Mouse (Mus musculus) liver, embryonic 14.5 days (tissue): ENCODE data around the gene Tulp1. TPM values are rescaled to one million over a fixed set of nuclear protein-coding genes. Genes with fewer than 3 reads are reported as not detected.

Experiments
- ATAC-seq: fragments of 200-750 bp; cut with Nextera tagmentation; 2 replicates; pipeline ENCODE4 v1.8.0; 2017; ENCODE audit warnings: moderate number of reproducible peaks, mild to moderate bottlenecking, moderate library complexity; ENCODE audit not compliant: insufficient read depth
- DNase-seq, 3 experiments: peaks; one replicate each; pipeline ENCODE4 v3.0.0-alpha.2; 2012 to 2013; ENCODE audit warnings: low read depth in 3 of 3, low spot score in 3 of 3
- H3K27ac ChIP-seq: fragments of 300-500 bp; sonication (generic); 2 replicates; pipeline ENCODE4 v1.5.1; 2014; ENCODE audit warnings: moderate library complexity, mild to moderate bottlenecking, control low read depth, inconsistent platforms
- H3K27me3 ChIP-seq: fragments of 300-500 bp; sonication (generic); 2 replicates; pipeline ENCODE4 v1.6.1; 2014; ENCODE audit warnings: mild to moderate bottlenecking, low read length, moderate library complexity; ENCODE audit not compliant: control insufficient read depth, insufficient read depth
- H3K36me3 ChIP-seq: fragments of 300-500 bp; sonication (generic); replicated peaks from 2 replicates; pipeline ENCODE4 v1.6.1; 2014; ENCODE audit warnings: low read depth; ENCODE audit not compliant: control insufficient read depth, insufficient read depth
- H3K4me1 ChIP-seq, 2 experiments: fragments of 200-500 bp in 1 of 2; fragments of 300-500 bp in 1 of 2; sonication (generic) in 1 of 2; replicated peaks; 2 replicates each; pipeline ENCODE4 v1.6.1; 2012 to 2014; ENCODE audit warnings: antibody characterized with exemption in 1 of 2, inconsistent platforms in 1 of 2, low read length in 1 of 2; ENCODE audit not compliant: control insufficient read depth in 2 of 2, insufficient read depth in 2 of 2
- H3K4me2 ChIP-seq: fragments of 300-500 bp; sonication (generic); 2 replicates; pipeline ENCODE4 v1.6.1; 2014; ENCODE audit warnings: low read depth, mild to moderate bottlenecking, control low read depth, moderate library complexity
- H3K4me3 ChIP-seq, 2 experiments: fragments of 200-500 bp in 1 of 2; fragments of 300-500 bp in 1 of 2; sonication (generic) in 1 of 2; 2 replicates each; pipeline ENCODE4 v1.5.1; 2012 to 2014; ENCODE audit warnings: low read depth in 2 of 2, low read length in 2 of 2, mild to moderate bottlenecking in 2 of 2, control low read depth in 1 of 2, inconsistent platforms in 1 of 2, moderate library complexity in 1 of 2; ENCODE audit not compliant: insufficient read depth in 1 of 2
- H3K9ac ChIP-seq: fragments of 300-500 bp; sonication (generic); replicated peaks from 2 replicates; pipeline ENCODE4 v1.6.1; 2014; ENCODE audit warnings: mild to moderate bottlenecking, control low read depth, moderate library complexity
- H3K9me3 ChIP-seq: fragments of 300-500 bp; sonication (generic); 2 replicates; pipeline ENCODE4 v1.6.1; 2016; ENCODE audit warnings: low read length, mixed read lengths; ENCODE audit not compliant: control insufficient read depth
- CTCF ChIP-seq: IDR thresholded peaks from 2 replicates; pipeline ENCODE4 v1.5.1; 2016; ENCODE audit warnings: antibody characterized with exemption, low read depth, control low read depth
- EP300 ChIP-seq: IDR thresholded peaks from 2 replicates; pipeline ENCODE4 v1.6.1; 2016; ENCODE audit warnings: antibody characterized with exemption, low read depth
- WGBS: fragments of 180-500 bp; shearing (Covaris S2); extraction: QIAGEN DNeasy Blood & Tissue Kit; methylation state at CpG from one replicate; pipeline ENCODE4 v1.1.7; 2014; ENCODE audit not compliant: insufficient replicate concordance; 5-methylcytosine and 5-hydroxymethylcytosine counted together
- polyA plus RNA-seq, 2 experiments: library from polyadenylated mRNA; depleted of rRNA in 1 of 2; stranded (reverse) in 1 of 2; unstranded in 1 of 2; fragments of >200 nt; fragmentation: Nextera tagmentation in 1 of 2; extraction: Ambion mirVana in 1 of 2; gene quantifications; 2 replicates each; pipeline versions ENCODE4 v1.2.1 to v1.2.3; 2012 to 2014

Gene Tulp1
- polyA plus RNA-seq, 2 experiments: 0.26 to 0.28 TPM

- Histone ChIP-seq H3K9ac (no peak overlapping the region), H3K9me3 (no peaks in the 10 kb centered on the region), H3K4me3 (no peak overlapping the region), H3K27ac (no peak overlapping the region), H3K36me3 (no peaks in the 10 kb centered on the region), H3K27me3 (no peaks in the 10 kb centered on the region), H3K4me1 (peaks cover 3 to 4% of the 10 kb centered on the region in 2 experiments; a peak in 1 of 4 replicates), H3K4me2 (peak overlapping the region; percentile 16)
- 48% methylated on average over 7 of the region's 7 CpGs for WGBS
- no peak for DNase-seq
- ATAC-seq: no peak
- TF ChIP-seq CTCF: no peak
- TF ChIP-seq EP300: no peak
Measured at GRCm38 (mm10) chr17:28340578-28340977, 24.4 kb downstream of the Tulp1 start.

- no peaks in the 10 kb centered on the region for H3K9me3 ChIP-seq
- H3K36me3 ChIP-seq: no peaks in the 10 kb centered on the region
- H3K9ac ChIP-seq: no peak overlapping the region
- H3K4me1 ChIP-seq: peaks cover 3 to 4% of the 10 kb centered on the region in 2 experiments; a peak in 1 of 4 replicates
- DNase-seq (no peak), ATAC-seq (no peak)
- WGBS: 69% methylated on average over 7 of the region's 7 CpGs
- no peak for TF ChIP-seq CTCF
- no peak for TF ChIP-seq EP300
- no peaks in the 10 kb centered on the region for H3K27me3 ChIP-seq
- H3K4me2 ChIP-seq: no peak overlapping the region
- H3K4me3 ChIP-seq: no peak overlapping the region
- no peak overlapping the region for H3K27ac ChIP-seq
Measured at GRCm38 (mm10) chr17:28337547-28337946, 27.5 kb downstream of the Tulp1 start.

- 67% methylated on average over 10 of the region's 10 CpGs for WGBS
- no peak for ATAC-seq
- H3K9ac ChIP-seq: no peak overlapping the region
Measured at GRCm38 (mm10) chr17:28335267-28335666, 29.8 kb downstream of the Tulp1 start.

GRCm38 (mm10) chr17:28332915-28333546 lies 32.0 kb downstream of the Tulp1 start:
- Histone ChIP-seq H3K9me3 (no peaks in the 10 kb centered on the region), H3K9ac (no peak overlapping the region), H3K27me3 (no peaks in the 10 kb centered on the region), H3K4me1 (peaks cover 4 to 8% of the 10 kb centered on the region in 2 experiments), H3K4me3 (no peak overlapping the region), H3K4me2 (no peak overlapping the region), H3K27ac (no peak overlapping the region), H3K36me3 (peaks cover 23% of the 10 kb centered on the region)
- ATAC-seq: no peak
- WGBS: 38% methylated on average over 31 of the region's 31 CpGs
- no peak for DNase-seq
- TF ChIP-seq EP300: no peak
- no peak for TF ChIP-seq CTCF

More at GRCm38 (mm10) chr17:28335267-28335666, 29.8 kb downstream of the Tulp1 start:
- Histone ChIP-seq H3K4me2 (no peak overlapping the region), H3K36me3 (peaks cover 11% of the 10 kb centered on the region), H3K27me3 (no peaks in the 10 kb centered on the region), H3K4me3 (no peak overlapping the region), H3K9me3 (no peaks in the 10 kb centered on the region), H3K27ac (no peak overlapping the region), H3K4me1 (no peaks in the 10 kb centered on the region)
- TF ChIP-seq EP300 (no peak), CTCF (no peak)
- DNase-seq: no peak

- DNase-seq (no peak), ATAC-seq (no peak)
- peaks cover 23% of the 10 kb centered on the region for H3K36me3 ChIP-seq
- H3K4me2 ChIP-seq: no peak overlapping the region
- no peak overlapping the region for H3K4me3 ChIP-seq
- 29% methylated on average over 13 of the region's 13 CpGs for WGBS
- H3K27ac ChIP-seq: no peak overlapping the region
- H3K27me3 ChIP-seq: no peaks in the 10 kb centered on the region
- H3K9me3 ChIP-seq: no peaks in the 10 kb centered on the region
- peaks cover 4 to 15% of the 10 kb centered on the region in 2 experiments for H3K4me1 ChIP-seq
- no peak overlapping the region for H3K9ac ChIP-seq
- no peak for TF ChIP-seq EP300
- TF ChIP-seq CTCF: peak; percentile 16; the same call in 1 of the 2 replicates
Measured at GRCm38 (mm10) chr17:28332113-28332914, 32.7 kb downstream of the Tulp1 start.
